Mouse (Mus musculus): ENCODE measurements at regions not wholly inside any gene's neighbourhood (a gene's known extent, or its start where the extent isn't known, plus 50 kb on each side); places are given as distances from the start of the nearest gene placed in this dataset.
A peak's percentile ranks its signal among the peaks of the same experiment; 100 is the strongest.

- H3K4me1 ChIP-seq (ENCODE audit: control insufficient read depth, insufficient read depth, low read length): no peaks in the 10 kb centered on the region
- H3K27ac ChIP-seq (ENCODE audit: control insufficient read depth, insufficient read depth, low read depth, low read length, poor library complexity): peak overlapping the region; percentile 85
- H3K4me3 ChIP-seq (replicated peaks; ENCODE audit: control insufficient read depth, low read depth, low read length): peak overlapping the region; percentile 5
- WGBS: 41% methylated on average over 5 of the region's 5 CpGs
- TF ChIP-seq POLR2A (IDR thresholded peaks at IDR 0.05; ENCODE audit: borderline replicate concordance, control insufficient read depth, low read depth, low read length) (no peak), CTCF (IDR thresholded peaks at IDR 0.05; ENCODE audit: control insufficient read depth, insufficient read depth, low read length) (no peak)
Observed at GRCm38 (mm10) chr6:122394160-122394559, 53.8 kb upstream of the Phc1 start.

GRCm38 (mm10) chr6:122393231-122393881 lies 53.0 kb upstream of the Phc1 start:
- H3K4me3 ChIP-seq (replicated peaks; ENCODE audit: control insufficient read depth, low read depth, low read length): peak overlapping the region; percentile 48
- TF ChIP-seq CTCF (IDR thresholded peaks at IDR 0.05; ENCODE audit: control insufficient read depth, insufficient read depth, low read length): no peak
- no peak for TF ChIP-seq POLR2A (IDR thresholded peaks at IDR 0.05; ENCODE audit: borderline replicate concordance, control insufficient read depth, low read depth, low read length)
- peak overlapping the region; percentile 39 for H3K27ac ChIP-seq (ENCODE audit: control insufficient read depth, insufficient read depth, low read depth, low read length, poor library complexity)
- H3K4me1 ChIP-seq (ENCODE audit: control insufficient read depth, insufficient read depth, low read length): no peaks in the 10 kb centered on the region
- 47% methylated on average over 19 of the region's 19 CpGs for WGBS

GRCm38 (mm10) chr6:122391725-122392667 lies 51.6 kb upstream of the Phc1 start:
- Histone ChIP-seq H3K4me3 (replicated peaks; ENCODE audit: control insufficient read depth, low read depth, low read length) (peak overlapping the region; percentile 39), H3K27ac (ENCODE audit: control insufficient read depth, insufficient read depth, low read depth, low read length, poor library complexity) (peak overlapping the region; percentile 7; the same call in 1 of the 2 replicates), H3K4me1 (ENCODE audit: control insufficient read depth, insufficient read depth, low read length) (no peaks in the 10 kb centered on the region)
- 34% methylated on average over 29 of the region's 29 CpGs for WGBS
- TF ChIP-seq CTCF (IDR thresholded peaks at IDR 0.05; ENCODE audit: control insufficient read depth, insufficient read depth, low read length) (peak; percentile 68), POLR2A (IDR thresholded peaks at IDR 0.05; ENCODE audit: borderline replicate concordance, control insufficient read depth, low read depth, low read length) (no peak)

GRCm38 (mm10) chr6:122391126-122391525 lies 50.8 kb upstream of the Phc1 start:
- TF ChIP-seq POLR2A (IDR thresholded peaks at IDR 0.05; ENCODE audit: borderline replicate concordance, control insufficient read depth, low read depth, low read length) (no peak), CTCF (IDR thresholded peaks at IDR 0.05; ENCODE audit: control insufficient read depth, insufficient read depth, low read length) (no peak)
- Histone ChIP-seq H3K4me1 (ENCODE audit: control insufficient read depth, insufficient read depth, low read length) (no peaks in the 10 kb centered on the region), H3K27ac (ENCODE audit: control insufficient read depth, insufficient read depth, low read depth, low read length, poor library complexity) (no peak overlapping the region), H3K4me3 (replicated peaks; ENCODE audit: control insufficient read depth, low read depth, low read length) (no peak overlapping the region)
- 69% methylated on average over 10 of the region's 10 CpGs for WGBS

- no peaks in the 10 kb centered on the region for H3K4me1 ChIP-seq (ENCODE audit: control insufficient read depth, insufficient read depth, low read length)
- H3K27ac ChIP-seq (ENCODE audit: control insufficient read depth, insufficient read depth, low read depth, low read length, poor library complexity): no peak overlapping the region
- TF ChIP-seq POLR2A (IDR thresholded peaks at IDR 0.05; ENCODE audit: borderline replicate concordance, control insufficient read depth, low read depth, low read length) (peak; percentile 25; the same call in 1 of the 2 replicates), CTCF (IDR thresholded peaks at IDR 0.05; ENCODE audit: control insufficient read depth, insufficient read depth, low read length) (no peak; the same call in 1 of the 2 replicates)
- 68% methylated on average over 13 of the region's 13 CpGs for WGBS
- H3K4me3 ChIP-seq (replicated peaks; ENCODE audit: control insufficient read depth, low read depth, low read length): no peak overlapping the region
Observed at GRCm38 (mm10) chr6:122390720-122391119, 50.4 kb upstream of the Phc1 start.
